13 mouse cellular contexts compared by ENCODE assay signal in genomic region chr16:11046437-11046836, GRCm38 (mm10). TPM values are rescaled to one million over a fixed set of nuclear protein-coding genes. Genes with fewer than 3 reads are reported as not detected.
DNase-seq lines count a peak whose midpoint lies in the region; ATAC-seq and TF ChIP-seq lines count a peak whose summit lies in the region.
"Had no signal": no experiment of that assay in that cellular context is flagged by ENCODE, and none has a peak within 500 bp of the region (broad histone marks: within the 10 kb centered on the region; RNA-seq: fewer than 3 reads in every experiment).

No protein-coding gene starts in this region.

- no peaks in the 10 kb centered on the region for H3K27me3 ChIP-seq in liver, embryonic 13.5 days
- no peaks in the 10 kb centered on the region for H3K27me3 ChIP-seq in liver, embryonic 11.5 days (replicated peaks; ENCODE audit: control insufficient read depth, insufficient read depth, low read length)
- H3K27me3 ChIP-seq in heart, embryonic 11.5 days (ENCODE audit: control insufficient read depth, insufficient read depth, low read length): no peaks in the 10 kb centered on the region
- H3K27me3 ChIP-seq in kidney, embryonic 16.5 days (ENCODE audit: insufficient read depth, low read length): no peaks in the 10 kb centered on the region
- no peaks in the 10 kb centered on the region for H3K27me3 ChIP-seq in embryonic facial prominence, embryonic 10.5 days (replicated peaks; ENCODE audit: low read depth, poor library complexity, severe bottlenecking)
- H3K27me3 ChIP-seq: CH12.LX; forebrain, embryonic 15.5 days had no signal

- H3K27ac ChIP-seq in liver, embryonic 13.5 days: no peak overlapping the region
- H3K27ac ChIP-seq in liver, embryonic 11.5 days (ENCODE audit: low read depth, low read length): no peak overlapping the region; the same call in 1 of the 2 replicates
- peak overlapping the region; percentile 76 for H3K27ac ChIP-seq in heart, embryonic 11.5 days (ENCODE audit: low read depth, low read length)
- H3K27ac ChIP-seq in kidney, embryonic 16.5 days (ENCODE audit: low read length): no peak overlapping the region
- no peak overlapping the region for H3K27ac ChIP-seq in left cerebral cortex, adult 2 months
- no peak overlapping the region for H3K27ac ChIP-seq in embryonic facial prominence, embryonic 10.5 days (replicated peaks)
- H3K27ac ChIP-seq: forebrain, embryonic 15.5 days; midbrain, embryonic 10.5 days had no signal

- 63% methylated on average over 7 of the region's 7 CpGs for WGBS in liver, embryonic 13.5 days (ENCODE audit: insufficient replicate concordance)
- 72% methylated on average over 7 of the region's 7 CpGs for WGBS in liver, embryonic 11.5 days
- 64% methylated on average over 7 of the region's 7 CpGs for WGBS in heart, embryonic 11.5 days (ENCODE audit: insufficient replicate concordance)
- 79% methylated on average over 7 of the region's 7 CpGs for WGBS in kidney, embryonic 16.5 days
- 89% methylated on average over 7 of the region's 7 CpGs for WGBS in embryonic facial prominence, embryonic 10.5 days

- intact Hi-C loops in left cerebral cortex, adult 2 months (cut with DNase I): no loop called here

- H3K9me3 ChIP-seq in liver, embryonic 13.5 days (replicated peaks): no peaks in the 10 kb centered on the region
- no peaks in the 10 kb centered on the region for H3K9me3 ChIP-seq in liver, embryonic 11.5 days (ENCODE audit: control insufficient read depth, low read length)
- no peaks in the 10 kb centered on the region for H3K9me3 ChIP-seq in heart, embryonic 11.5 days (replicated peaks; ENCODE audit: control insufficient read depth, low read length)
- no peaks in the 10 kb centered on the region for H3K9me3 ChIP-seq in kidney, embryonic 16.5 days (ENCODE audit: low read length)
- no peaks in the 10 kb centered on the region for H3K9me3 ChIP-seq in embryonic facial prominence, embryonic 10.5 days
- H3K9me3 ChIP-seq: forebrain, embryonic 15.5 days; midbrain, embryonic 10.5 days had no signal

- TF ChIP-seq CTCF in left cerebral cortex, adult 2 months (IDR thresholded peaks at IDR 0.05): no peak

- H3K4me2 ChIP-seq in liver, embryonic 13.5 days: no peak overlapping the region
- H3K4me2 ChIP-seq in liver, embryonic 11.5 days: no peak overlapping the region
- no peak overlapping the region; the same call in 1 of the 2 replicates for H3K4me2 ChIP-seq in heart, embryonic 11.5 days
- no peak overlapping the region for H3K4me2 ChIP-seq in kidney, embryonic 16.5 days (replicated peaks; ENCODE audit: low read depth, low read length)
- H3K4me2 ChIP-seq: forebrain, embryonic 15.5 days had no signal

- peak; percentile 60; the same call in 1 of the 2 replicates for ATAC-seq in liver, embryonic 13.5 days (ENCODE audit: low read depth)
- ATAC-seq in liver, embryonic 11.5 days (replicated peaks; ENCODE audit: low FRiP score): no peak; the same call in 1 of the 2 replicates
- ATAC-seq in heart, embryonic 11.5 days (replicated peaks; ENCODE audit: insufficient number of reproducible peaks, low FRiP score, low TSS enrichment): peak; percentile 69; the same call in 1 of the 2 replicates
- peak; percentile 61 for ATAC-seq in kidney, embryonic 16.5 days (ENCODE audit: low FRiP score, low TSS enrichment)
- ATAC-seq: forebrain, embryonic 15.5 days had no signal

- H3K36me3 ChIP-seq in liver, embryonic 13.5 days: no peaks in the 10 kb centered on the region
- no peaks in the 10 kb centered on the region for H3K36me3 ChIP-seq in liver, embryonic 11.5 days (ENCODE audit: control insufficient read depth, insufficient read depth, low read length)
- H3K36me3 ChIP-seq in heart, embryonic 11.5 days (ENCODE audit: control insufficient read depth, insufficient read depth, low read length): no peaks in the 10 kb centered on the region
- no peaks in the 10 kb centered on the region for H3K36me3 ChIP-seq in kidney, embryonic 16.5 days (ENCODE audit: insufficient read depth, low read length)
- H3K36me3 ChIP-seq in embryonic facial prominence, embryonic 10.5 days (replicated peaks): no peaks in the 10 kb centered on the region
- H3K36me3 ChIP-seq: forebrain, embryonic 15.5 days; midbrain, embryonic 10.5 days had no signal

- H3K9ac ChIP-seq in liver, embryonic 13.5 days: no peak overlapping the region
- H3K9ac ChIP-seq in liver, embryonic 11.5 days (ENCODE audit: low read depth, low read length): no peak overlapping the region
- no peak overlapping the region for H3K9ac ChIP-seq in heart, embryonic 11.5 days (ENCODE audit: low read depth, low read length)
- H3K9ac ChIP-seq in kidney, embryonic 16.5 days (replicated peaks; ENCODE audit: low read length): no peak overlapping the region
- H3K9ac ChIP-seq: forebrain, embryonic 15.5 days had no signal

- H3K4me1 ChIP-seq in liver, embryonic 13.5 days (replicated peaks): no peaks in the 10 kb centered on the region
- no peaks in the 10 kb centered on the region for H3K4me1 ChIP-seq in liver, embryonic 11.5 days (replicated peaks; ENCODE audit: control insufficient read depth, insufficient read depth, low read length)
- peaks cover 6% of the 10 kb centered on the region; the same call in 1 of the 2 replicates for H3K4me1 ChIP-seq in heart, embryonic 11.5 days (ENCODE audit: control insufficient read depth, insufficient read depth, low read length)
- no peaks in the 10 kb centered on the region for H3K4me1 ChIP-seq in kidney, embryonic 16.5 days (ENCODE audit: insufficient read depth, low read length)
- H3K4me1 ChIP-seq in embryonic facial prominence, embryonic 10.5 days: peaks cover 5% of the 10 kb centered on the region
- H3K4me1 ChIP-seq: forebrain, embryonic 15.5 days had no signal

- no peak for DNase-seq in liver, embryonic 13.5 days
- DNase-seq in liver, embryonic 11.5 days (ENCODE audit: low spot score): no peak
- DNase-seq in lung, postnatal 4 days: peak; percentile 22 to 47
- DNase-seq in left cerebral cortex, adult 2 months (ENCODE audit: extremely low spot score in 1 of 2, low spot score in 2 of 2): no peak
- no peak for DNase-seq in gastrocnemius, postnatal 10 days
- no peak for DNase-seq in embryonic facial prominence, embryonic 10.5 days (ENCODE audit: low spot score)
- DNase-seq: cerebellum, adult 2 months; left cerebral cortex, postnatal 4 days had no signal

- no peak overlapping the region for H3K4me3 ChIP-seq in liver, embryonic 13.5 days (replicated peaks)
- H3K4me3 ChIP-seq in liver, embryonic 11.5 days (ENCODE audit: low read depth, low read length): no peak overlapping the region
- no peak overlapping the region for H3K4me3 ChIP-seq in heart, embryonic 11.5 days (ENCODE audit: low read depth, low read length)
- no peak overlapping the region for H3K4me3 ChIP-seq in kidney, embryonic 16.5 days (ENCODE audit: low read length)
- H3K4me3 ChIP-seq in left cerebral cortex, adult 2 months: no peak overlapping the region
- H3K4me3 ChIP-seq in embryonic facial prominence, embryonic 10.5 days: no peak overlapping the region
- H3K4me3 ChIP-seq: forebrain, embryonic 15.5 days; midbrain, embryonic 10.5 days had no signal

RNA-seq across cellular contexts. Expression of gene Snn, which starts 14.3 kb away (rescaled TPM):
- polyA plus RNA-seq in liver, embryonic 13.5 days (2015; fragmentation: Nextera tagmentation; extraction: Ambion mirVana): 2.5 and 3.0 TPM in 2 replicates
- 17.0 and 18.0 TPM in 2 replicates for polyA plus RNA-seq in liver, embryonic 11.5 days (2014; fragmentation: Nextera tagmentation; extraction: Ambion mirVana)
- 44.7 and 45.8 TPM in 2 replicates for polyA plus RNA-seq in heart, embryonic 11.5 days (2014; fragmentation: Nextera tagmentation; extraction: Ambion mirVana)
- 40.6 and 42.1 TPM in 2 replicates for polyA plus RNA-seq in kidney, embryonic 16.5 days (2015; fragmentation: Nextera tagmentation; extraction: Ambion mirVana)
- total RNA-seq in left cerebral cortex, adult 2 months (2021): 100 to 1,000 TPM; 174 to 177 TPM
- total RNA-seq in gastrocnemius, postnatal 10 days (2021): 10 to 100 TPM; 14.1 to 17.6 TPM
- 56.5 and 59.5 TPM in 2 replicates for polyA plus RNA-seq in embryonic facial prominence, embryonic 10.5 days (2016; fragmentation: Nextera tagmentation; extraction: Ambion mirVana)

RNA-seq across cellular contexts. Expression of gene Litaf, which starts 19.5 kb away (rescaled TPM):
- 31.6 and 34.1 TPM in 2 replicates for polyA plus RNA-seq in liver, embryonic 13.5 days (2015; fragmentation: Nextera tagmentation; extraction: Ambion mirVana)
- 53.6 and 56.0 TPM in 2 replicates for polyA plus RNA-seq in liver, embryonic 11.5 days (2014; fragmentation: Nextera tagmentation; extraction: Ambion mirVana)
- 61.6 and 63.8 TPM in 2 replicates for polyA plus RNA-seq in heart, embryonic 11.5 days (2014; fragmentation: Nextera tagmentation; extraction: Ambion mirVana)
- 134 and 138 TPM in 2 replicates for polyA plus RNA-seq in kidney, embryonic 16.5 days (2015; fragmentation: Nextera tagmentation; extraction: Ambion mirVana)
- 10 to 100 TPM in 1 of 2 experiments, 1 to 10 TPM in 1; 9.1 to 14.1 TPM for total RNA-seq in left cerebral cortex, adult 2 months (2021)
- total RNA-seq in gastrocnemius, postnatal 10 days (2021): 10 to 100 TPM; 25.5 to 25.7 TPM
- polyA plus RNA-seq in embryonic facial prominence, embryonic 10.5 days (2016; fragmentation: Nextera tagmentation; extraction: Ambion mirVana): 97.3 and 115 TPM in 2 replicates

Comparison
In these comparisons a context has a peak if more than half of its experiments do, and no peak if none do; other contexts are left out.
1. DNase-seq: peak in lung, postnatal 4 days (2 of 2); none in liver, embryonic 13.5 days (single experiment), liver, embryonic 11.5 days (single experiment), left cerebral cortex, adult 2 months (0 of 2), gastrocnemius, postnatal 10 days (single experiment) and embryonic facial prominence, embryonic 10.5 days (single experiment).